Mouse (Mus musculus): Measurements from ENCODE around the gene Zdhhc8.

- TF ChIP-seq CTCF (IDR thresholded peaks at IDR 0.05; ENCODE audit: borderline replicate concordance, insufficient read depth, low read length) (no peak), POLR2A (IDR thresholded peaks at IDR 0.05; ENCODE audit: low read depth, low read length) (no peak)
Measured at GRCm38 (mm10) chr16:18250828-18251790, 16.2 kb upstream of the Zdhhc8 start.

All from embryonic fibroblast, embryonic 13.5 days (primary cell).